Mouse (Mus musculus) CH12.LX (cell line): ENCODE results near the gene Scgb1a1.

Experiments
- CTCF ChIP-seq, 2 experiments: IDR thresholded peaks in 1 of 2; conservative IDR thresholded peaks in 1 of 2; 2 replicates each; pipeline ENCODE4 v1.5.1; 2011 to 2012; ENCODE audit warnings: low read depth in 2 of 2, low read length in 2 of 2, improper control_type of control experiment in 1 of 2, inconsistent platforms in 1 of 2, mild to moderate bottlenecking in 1 of 2, moderate library complexity in 1 of 2
- EP300 ChIP-seq: IDR thresholded peaks from 2 replicates; pipeline ENCODE4 v1.6.1; 2011; ENCODE audit warnings: low read length, improper control_type of control experiment
- GABPA ChIP-seq: IDR thresholded peaks from 2 replicates; pipeline ENCODE4 v1.6.1; 2012; ENCODE audit warnings: low read depth, low read length, improper control_type of control experiment, inconsistent platforms; ENCODE audit not compliant: insufficient replicate concordance
- TBP ChIP-seq: conservative IDR thresholded peaks from 2 replicates; pipeline ENCODE4 v1.6.1; 2011; ENCODE audit warnings: low read depth, low read length, improper control_type of control experiment
- USF1 ChIP-seq: IDR thresholded peaks from 2 replicates; pipeline ENCODE4 v1.6.1; 2014; ENCODE audit warnings: low read depth, mild to moderate bottlenecking, inconsistent platforms, low read length, improper control_type of control experiment
- ZKSCAN1 ChIP-seq: IDR thresholded peaks from 2 replicates; pipeline ENCODE4 v1.6.1; 2012; ENCODE audit warnings: low read depth, inconsistent platforms, low read length, improper control_type of control experiment, borderline replicate concordance

DNA sequence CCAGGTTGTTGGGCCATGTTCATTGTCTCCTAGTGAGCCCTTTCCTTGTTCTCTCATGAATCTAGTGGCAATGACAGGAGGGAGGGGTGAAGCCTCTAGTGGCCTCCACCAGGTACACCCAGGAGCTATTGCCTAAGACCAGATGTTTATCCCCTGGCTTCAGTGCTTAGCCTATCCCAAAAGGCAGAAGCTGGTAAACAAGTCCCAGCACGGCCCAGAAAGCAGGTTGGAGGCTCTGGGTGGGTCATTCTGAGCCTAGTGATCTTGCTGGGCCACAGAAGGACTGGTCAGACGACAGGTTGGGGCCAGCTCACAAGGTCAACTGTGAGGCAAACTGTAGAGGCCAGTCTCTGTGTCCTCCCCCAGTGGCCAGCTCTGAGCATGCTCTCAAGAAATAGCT is 3.0 kb upstream of the Scgb1a1 start:
- TF ChIP-seq USF1 (no peak), EP300 (no peak), CTCF (conservative IDR thresholded peaks at IDR 0.05 in 1 of 2, IDR thresholded peaks at IDR 0.05 in 1 of 2; ENCODE audit: low read depth in 2 of 2, low read length in 2 of 2) (no peak), GABPA (no peak), TBP (no peak), ZKSCAN1 (no peak)
